ENCODE assay signal across 8 mouse cellular contexts in genomic region chr6:83690277-83690676, GRCm38 (mm10). TPM values are rescaled to one million over a fixed set of nuclear protein-coding genes. Genes with fewer than 3 reads are reported as not detected.
DNase-seq lines count a peak whose midpoint lies in the region; TF ChIP-seq lines count a peak whose summit lies in the region.

No protein-coding gene starts in this region.

- no peaks in the 10 kb centered on the region for H3K27me3 ChIP-seq in spleen, adult 2 months (ENCODE audit: control insufficient read depth, insufficient read depth, low read length)

- TF ChIP-seq CTCF in gastrocnemius, adult 2 months (IDR thresholded peaks at IDR 0.05): peak; percentile 83
- peak; percentile 56; the same call in 1 of the 2 replicates for TF ChIP-seq CTCF in spleen, adult 2 months (IDR thresholded peaks at IDR 0.05; ENCODE audit: extremely low read depth, insufficient read depth, insufficient read length, insufficient replicate concordance)

- peak; percentile 38 for DNase-seq in gastrocnemius, adult 2 months
- DNase-seq in gastrocnemius, postnatal 25 days: no peak
- DNase-seq in spleen, adult 2 months (ENCODE audit: low read depth in 1 of 2, low spot score in 2 of 2): peak; percentile 8 to 24
- DNase-seq in spleen, adult 12 weeks (ENCODE audit: low spot score): no peak
- peak; percentile 25 to 63 for DNase-seq in cerebellum, postnatal 25 days
- DNase-seq in kidney, postnatal 4 days: peak; percentile 70 to 71
- peak; percentile 85 for DNase-seq in retina, postnatal 1 day
- no peak for DNase-seq in right cerebral cortex, postnatal 14 days

- H3K4me3 ChIP-seq in gastrocnemius, adult 2 months: no peak overlapping the region
- no peak overlapping the region for H3K4me3 ChIP-seq in spleen, adult 2 months (ENCODE audit: extremely low read depth, insufficient read depth, insufficient read length)

- intact Hi-C loops in gastrocnemius, adult 2 months (cut with DNase I): no loop called here

- no peaks in the 10 kb centered on the region for H3K36me3 ChIP-seq in spleen, adult 2 months (ENCODE audit: control insufficient read depth, insufficient read depth, low read length)

- WGBS in spleen, adult 2 months: 35% methylated on average over 4 of the region's 5 CpGs

- H3K27ac ChIP-seq in gastrocnemius, adult 2 months: no peak overlapping the region
- no peak overlapping the region for H3K27ac ChIP-seq in spleen, adult 2 months (ENCODE audit: insufficient read depth, low read length)

- TF ChIP-seq POLR2A in spleen, adult 2 months (IDR thresholded peaks at IDR 0.05; ENCODE audit: low read depth, low read length): no peak

- H3K4me1 ChIP-seq in spleen, adult 2 months (ENCODE audit: control insufficient read depth, insufficient read depth, insufficient read length): no peaks in the 10 kb centered on the region

RNA-seq across cellular contexts. Expression of gene Cd207, which starts 12.6 kb away (rescaled TPM):
- not detected for total RNA-seq in gastrocnemius, adult 2 months (2021)
- not detected for total RNA-seq in gastrocnemius, postnatal 25 days (2021)
- 0.49 and 3.4 TPM in 2 replicates for polyA plus RNA-seq in spleen, adult 2 months (2012; rRNA removed)

RNA-seq across cellular contexts. Expression of gene Vax2, which starts 20.8 kb away (rescaled TPM):
- total RNA-seq in gastrocnemius, adult 2 months (2021): not detected
- total RNA-seq in gastrocnemius, postnatal 25 days (2021): not detected
- not detected in 2 replicates for polyA plus RNA-seq in spleen, adult 2 months (2012; rRNA removed)

RNA-seq across cellular contexts. Expression of gene Clec4f, which starts 34.3 kb away (rescaled TPM):
- total RNA-seq in gastrocnemius, adult 2 months (2021): not detected
- total RNA-seq in gastrocnemius, postnatal 25 days (2021): not detected
- not detected in 2 replicates for polyA plus RNA-seq in spleen, adult 2 months (2012; rRNA removed)

RNA-seq across cellular contexts. Expression of gene Atp6v1b1, which starts 52.5 kb away (rescaled TPM):
- total RNA-seq in gastrocnemius, adult 2 months (2021): not detected
- not detected for total RNA-seq in gastrocnemius, postnatal 25 days (2021)
- polyA plus RNA-seq in spleen, adult 2 months (2012; rRNA removed): 0.14 TPM in 1 of 2 replicates, not detected in the other

Comparison
In these comparisons a context has a peak if more than half of its experiments do, and no peak if none do; other contexts are left out.
1. DNase-seq: peak in gastrocnemius, adult 2 months (single experiment), spleen, adult 2 months (2 of 2), cerebellum, postnatal 25 days (2 of 2), kidney, postnatal 4 days (2 of 2) and retina, postnatal 1 day (single experiment); none in gastrocnemius, postnatal 25 days (single experiment), spleen, adult 12 weeks (single experiment) and right cerebral cortex, postnatal 14 days (single experiment).